Mouse (Mus musculus) megakaryocyte, embryonic 14.5 days (primary cell): ENCODE data around the gene Speer4a.
"Not testable (repeated sequence)": the region's sequence is repeated elsewhere in the genome, so short reads cannot be mapped to it uniquely, and the experiment has no call there.

Experiments
- FLI1 ChIP-seq: IDR thresholded peaks from 2 replicates; pipeline ENCODE4 v1.6.1; 2012; ENCODE audit warnings: low read length, inconsistent platforms, mixed read lengths
- GATA1 ChIP-seq: IDR thresholded peaks from 3 replicates; pipeline ENCODE4 v1.6.1; 2012; ENCODE audit warnings: mixed read lengths, low read length, inconsistent platforms, borderline replicate concordance

DNA sequence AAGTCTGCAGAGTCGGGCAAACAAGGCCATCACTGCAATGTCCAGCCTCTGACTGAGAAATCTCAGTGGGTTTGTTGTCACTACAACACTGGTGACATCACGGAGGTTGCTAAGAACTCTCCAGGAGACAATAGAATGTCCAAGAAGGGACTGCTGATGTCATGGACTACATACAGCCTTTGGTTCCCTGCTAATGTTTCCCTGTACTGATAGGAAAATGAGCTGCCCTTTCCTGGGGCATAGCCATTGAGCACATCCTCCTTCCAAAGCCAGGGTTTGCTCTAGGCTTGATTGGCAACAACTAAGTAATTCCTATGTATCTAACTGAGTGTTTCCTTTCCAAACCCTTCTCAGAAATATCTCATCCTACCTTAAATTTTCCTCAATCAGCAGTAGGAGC is 19.1 kb upstream of the Speer4a start, which contains the start of gene Gm7347:
- not testable (repeated sequence) for TF ChIP-seq GATA1, FLI1
